5 mouse cellular contexts compared by ENCODE assay signal in genomic region chr6:28927987-28928386, GRCm38 (mm10).
DNase-seq lines count a peak whose midpoint lies in the region; TF ChIP-seq lines count a peak whose summit lies in the region.
"Not testable (repeated sequence)": the region's sequence is repeated elsewhere in the genome, so short reads cannot be mapped to it uniquely, and the experiment has no call there.

No protein-coding gene starts in this region.

- dilution Hi-C loops in CH12.LX (cut with MboI; ENCODE audit: extremely low pct_ligation_motif_present, extremely low pct_unique_long_range_greater_than_20kb, low sequenced_read_pairs), result not testable (repeated sequence)

- H3K4me3 ChIP-seq in CH12.LX (replicated peaks in 1 of 3; ENCODE audit: low read depth in 2 of 3, low read length in 2 of 3, poor library complexity in 1 of 3); lung, adult 2 months (replicated peaks; ENCODE audit: extremely low read depth, low read depth, low read length): not testable (repeated sequence)

- not testable (repeated sequence) for TF ChIP-seq EP300 in CH12.LX (IDR thresholded peaks at IDR 0.05; ENCODE audit: low read length)

- not testable (repeated sequence) for TF ChIP-seq RAD21 in CH12.LX (IDR thresholded peaks at IDR 0.05; ENCODE audit: low read depth, low read length)

- H3K4me2 ChIP-seq in CH12.LX (ENCODE audit: insufficient read depth, low read depth, poor library complexity, severe bottlenecking), result not testable (repeated sequence)

- H3K36me3 ChIP-seq in CH12.LX (replicated peaks in 1 of 2; ENCODE audit: control insufficient read depth in 1 of 2, insufficient read depth in 1 of 2, low read length in 1 of 2), result peaks cover 10% of the 10 kb centered on the region in 2 experiments

- not testable (repeated sequence) for H3K79me2 ChIP-seq in CH12.LX (replicated peaks; ENCODE audit: control insufficient read depth, extremely low read depth, insufficient read depth, poor library complexity, severe bottlenecking)

- TF ChIP-seq POLR2A in CH12.LX (IDR thresholded peaks at IDR 0.05; ENCODE audit: low read depth, low read length); lung, adult 2 months (IDR thresholded peaks at IDR 0.05; ENCODE audit: borderline replicate concordance, extremely low read depth, low read depth, low read length): not testable (repeated sequence)

- TF ChIP-seq CTCF in CH12.LX (conservative IDR thresholded peaks at IDR 0.05 in 1 of 2, IDR thresholded peaks at IDR 0.05 in 1 of 2; ENCODE audit: low read depth in 2 of 2, low read length in 2 of 2); lung, adult 2 months (IDR thresholded peaks at IDR 0.05; ENCODE audit: insufficient read depth, low read length): not testable (repeated sequence)

- not testable (repeated sequence) for H3K27me3 ChIP-seq in CH12.LX (replicated peaks)

- H3K4me1 ChIP-seq in CH12.LX (ENCODE audit: control insufficient read depth in 1 of 2, insufficient read depth in 2 of 2); lung, adult 2 months (ENCODE audit: control insufficient read depth, insufficient read depth, low read length): not testable (repeated sequence)

- 62% methylated on average over 12 of the region's 24 CpGs for WGBS in lung, adult 2 months

- H3K9me3 ChIP-seq in CH12.LX (replicated peaks; ENCODE audit: low read length), result not testable (repeated sequence)

- DNase-seq in CH12.LX (ENCODE audit: extremely low read depth), result not testable (repeated sequence)
- peak; percentile 25 for DNase-seq in adrenal gland, postnatal 10 days
- DNase-seq in heart, adult 11 months, result peak; percentile 41
- peak; percentile 24 for DNase-seq in kidney, adult 18-20 months
- peak; percentile 19 for DNase-seq in lung, adult 2 months

- in situ Hi-C loops in CH12.LX (cut with MboI; ENCODE audit: low pct_ligation_motif_present, low pct_unique_long_range_greater_than_20kb, low sequenced_read_pairs), result not testable (repeated sequence)

- H3K27ac ChIP-seq in CH12.LX (ENCODE audit: insufficient read depth, low read depth), result not testable (repeated sequence)

- H3K9ac ChIP-seq in CH12.LX (ENCODE audit: insufficient read depth, low read depth), result not testable (repeated sequence)

TF ChIP-seq in CH12.LX, 34 proteins besides CTCF, POLR2A, EP300 and RAD21:
- peak; percentile 42 for TF ChIP-seq NRF1 (IDR thresholded peaks at IDR 0.05; ENCODE audit: low read depth, low read length)
TF ChIP-seq in CH12.LX: peak in this region for 1; not testable (repeated sequence) for 33.
